ENCODE assay signal across 33 mouse cellular contexts in the genomic region with DNA sequence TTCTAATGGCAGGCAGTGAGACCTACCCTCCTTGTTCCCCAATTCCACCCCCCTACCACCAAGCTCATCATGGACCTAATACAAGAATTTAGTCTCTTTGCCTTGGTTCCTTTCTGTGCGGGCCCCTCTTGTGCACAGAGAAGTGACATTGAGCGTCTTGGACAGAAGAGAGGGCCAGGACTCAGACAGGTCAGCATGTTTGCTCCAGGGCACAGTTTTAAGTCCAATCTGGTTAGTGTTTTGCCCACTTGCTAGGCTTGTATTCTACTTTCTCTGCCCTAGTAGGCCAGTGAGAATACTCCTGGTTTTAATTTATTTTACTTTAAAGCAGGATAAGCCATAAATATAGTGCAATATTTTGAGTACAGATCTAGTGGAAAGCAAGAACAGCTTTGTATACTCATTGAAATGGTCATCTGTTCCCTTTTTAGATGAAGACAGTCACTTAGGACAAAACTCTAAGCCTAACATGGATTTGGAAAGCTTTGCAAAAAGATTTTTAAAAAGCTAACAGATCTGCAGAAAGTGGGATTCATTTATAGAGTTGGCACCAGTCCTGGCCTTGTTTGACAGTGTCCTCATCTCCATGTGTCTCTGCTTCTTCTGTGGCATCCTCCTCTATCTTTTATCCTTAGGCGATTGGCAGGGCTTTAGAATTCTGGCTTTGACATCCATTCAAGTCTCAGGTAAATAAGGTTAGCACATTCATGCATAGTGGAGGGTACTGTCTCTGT. TPM values are rescaled to one million over a fixed set of nuclear protein-coding genes. Genes with fewer than 3 reads are reported as not detected.
DNase-seq lines count a peak whose midpoint lies in the region; TF ChIP-seq lines count a peak whose summit lies in the region.
"Had no signal": no experiment of that assay in that cellular context is flagged by ENCODE, and none has a peak within 500 bp of the region (broad histone marks: within the 10 kb centered on the region; RNA-seq: fewer than 3 reads in every experiment).

No protein-coding gene starts in this region.

- DNase-seq in kidney, adult 9 months = peak; percentile 71
- DNase-seq in kidney, postnatal 10 days = no peak
- DNase-seq in left cerebral cortex, adult 2 months (ENCODE audit: extremely low spot score in 1 of 2, low spot score in 2 of 2) = no peak
- no peak for DNase-seq in left cerebral cortex, postnatal 36 days (ENCODE audit: low spot score in 2 of 2)
- peak; percentile 69 to 84 for DNase-seq in left cerebral cortex, postnatal 14 days (ENCODE audit: low spot score in 2 of 2)
- DNase-seq in right cerebral cortex, postnatal 14 days = peak; percentile 23
- DNase-seq in cerebellum, adult 2 months = no peak
- DNase-seq in thymus, adult 2 months = no peak
- DNase-seq: adrenal gland, postnatal 10 days; cerebellum, adult 8-10 months; cerebellum, postnatal 36 days; embryo, embryonic 11 days; gastrocnemius, adult 2 months; heart, postnatal 4 days; lung, embryonic 14.5 days had no signal

- no peak overlapping the region for H3K4me3 ChIP-seq in left cerebral cortex, adult 2 months
- no peak overlapping the region for H3K4me3 ChIP-seq in cerebellum, adult 2 months (replicated peaks; ENCODE audit: insufficient read depth, low read depth, low read length)
- no peak overlapping the region for H3K4me3 ChIP-seq in thymus, adult 2 months (ENCODE audit: control insufficient read depth, insufficient read depth, low read length)
- H3K4me3 ChIP-seq: embryonic facial prominence, embryonic 13.5 days; erythroblast, embryonic 14.5 days; forebrain, embryonic 12.5 days; gastrocnemius, adult 2 months; heart, embryonic 10.5 days; limb, embryonic 15.5 days; midbrain, embryonic 12.5 days had no signal

- no peaks in the 10 kb centered on the region for H3K27me3 ChIP-seq in cerebellum, adult 2 months (ENCODE audit: control insufficient read depth, insufficient read depth, low read length)
- H3K27me3 ChIP-seq in thymus, adult 2 months (ENCODE audit: control insufficient read depth, insufficient read depth, low read length) = no peaks in the 10 kb centered on the region
- H3K27me3 ChIP-seq: embryonic facial prominence, embryonic 13.5 days; forebrain, embryonic 12.5 days; limb, embryonic 15.5 days; midbrain, embryonic 12.5 days had no signal

- no peaks in the 10 kb centered on the region for H3K36me3 ChIP-seq in thymus, adult 2 months (ENCODE audit: control insufficient read depth, insufficient read depth, low read length)
- H3K36me3 ChIP-seq: embryonic facial prominence, embryonic 13.5 days; forebrain, embryonic 12.5 days; heart, embryonic 10.5 days; limb, embryonic 15.5 days; midbrain, embryonic 12.5 days had no signal

- H3K27ac ChIP-seq in left cerebral cortex, adult 2 months = peak overlapping the region; percentile 38; the same call in 1 of the 2 replicates
- no peak overlapping the region for H3K27ac ChIP-seq in cerebellum, adult 2 months (ENCODE audit: insufficient read depth, low read length)
- no peak overlapping the region for H3K27ac ChIP-seq in thymus, adult 2 months (ENCODE audit: control insufficient read depth, insufficient read depth, low read length)
- H3K27ac ChIP-seq: embryonic facial prominence, embryonic 13.5 days; forebrain, embryonic 12.5 days; gastrocnemius, adult 2 months; heart, embryonic 10.5 days; hindbrain, embryonic 14.5 days; kidney, postnatal 0 days; limb, embryonic 15.5 days; liver, embryonic 14.5 days; midbrain, embryonic 12.5 days; stomach, postnatal 0 days had no signal

- intact Hi-C loops in left cerebral cortex, adult 2 months (cut with DNase I) = loop anchor here (5.0 kb wide), 1 partner anchor 52 kb away; no protein-coding TSS in a partner anchor
- intact Hi-C loops in left cerebral cortex, postnatal 36 days (cut with DNase I) = loop anchor here (5.0 kb wide), 1 partner anchor 52 kb away; no protein-coding TSS in a partner anchor
- intact Hi-C loops in left cerebral cortex, postnatal 14 days (cut with DNase I) = loop anchor here (5.0 kb wide), 1 partner anchor 52 kb away; no protein-coding TSS in a partner anchor

- TF ChIP-seq CTCF in left cerebral cortex, adult 2 months (IDR thresholded peaks at IDR 0.05) = no peak
- TF ChIP-seq CTCF in cerebellum, adult 2 months (IDR thresholded peaks at IDR 0.05; ENCODE audit: borderline replicate concordance, insufficient read depth, low read depth, low read length) = no peak
- no peak for TF ChIP-seq CTCF in thymus, adult 2 months (IDR thresholded peaks at IDR 0.05; ENCODE audit: borderline replicate concordance, control insufficient read depth, extremely low read depth, insufficient read depth, low read length, poor library complexity)

- TF ChIP-seq POLR2A in cerebellum, adult 2 months (IDR thresholded peaks at IDR 0.05; ENCODE audit: borderline replicate concordance, insufficient read depth, low read length) = no peak
- no peak for TF ChIP-seq POLR2A in thymus, adult 2 months (IDR thresholded peaks at IDR 0.05; ENCODE audit: control insufficient read depth, extremely low read depth, insufficient read depth, low read length, poor library complexity)

- 79% methylated on average over 3 of the region's 3 CpGs for WGBS in cerebellum, adult 2 months
- WGBS in thymus, adult 2 months = 93% methylated on average over 3 of the region's 3 CpGs

- H3K4me1 ChIP-seq in cerebellum, adult 2 months (ENCODE audit: control insufficient read depth, insufficient read depth, low read length) = no peaks in the 10 kb centered on the region
- H3K4me1 ChIP-seq in thymus, adult 2 months (replicated peaks; ENCODE audit: control insufficient read depth, insufficient read depth, low read length) = no peaks in the 10 kb centered on the region
- H3K4me1 ChIP-seq: embryonic facial prominence, embryonic 13.5 days; forebrain, embryonic 12.5 days; heart, embryonic 10.5 days; limb, embryonic 15.5 days; midbrain, embryonic 12.5 days had no signal

RNA-seq across cellular contexts. Expression of a gene that starts 8.2 kb away (rescaled TPM):
- total RNA-seq in left cerebral cortex, adult 2 months (2021) = 10 to 100 TPM; 49.1 to 52.0 TPM
- 10 to 100 TPM; 38.3 to 45.8 TPM for total RNA-seq in left cerebral cortex, postnatal 36 days (2021)
- total RNA-seq in left cerebral cortex, postnatal 14 days (2021) = 10 to 100 TPM; 27.7 to 31.2 TPM
- 3.1 and 3.4 TPM in 2 replicates for polyA plus RNA-seq in cerebellum, adult 2 months (2012; rRNA removed)
- 1.2 TPM in 2 replicates for polyA plus RNA-seq in thymus, adult 2 months (2012; rRNA removed)
- total RNA-seq: MEL had no signal

RNA-seq across cellular contexts. Expression of a gene that starts 50.2 kb away (rescaled TPM):
- not detected for total RNA-seq in left cerebral cortex, adult 2 months (2021)
- total RNA-seq in left cerebral cortex, postnatal 36 days (2021) = not detected
- under 1 TPM in 1 of 2 experiments, not detected in 1; 0.36 TPM for total RNA-seq in left cerebral cortex, postnatal 14 days (2021)
- 0.11 and 0.21 TPM in 2 replicates for polyA plus RNA-seq in cerebellum, adult 2 months (2012; rRNA removed)
- 0.13 TPM in 1 of 2 replicates, not detected in the other for polyA plus RNA-seq in thymus, adult 2 months (2012; rRNA removed)
- total RNA-seq: adrenal gland, postnatal 10 days; gastrocnemius, adult 2 months; heart, postnatal 4 days; megakaryocyte, adult 5-6 weeks; MEL; monocyte, adult 5-6 weeks; neutrophil, adult 5-6 weeks had no signal
- polyA plus RNA-seq: C2C12; embryonic facial prominence, embryonic 13.5 days; erythroblast, embryonic 14.5 days; forebrain, embryonic 12.5 days; gonadal fat pad, adult 2 months; heart, embryonic 10.5 days; heart, embryonic 16.5 days; inflammation-experienced regulatory T-cells, adult 6 months; kidney, postnatal 0 days; limb, embryonic 15.5 days; liver, embryonic 14.5 days; lung, embryonic 14.5 days; midbrain, embryonic 12.5 days; stomach, postnatal 0 days had no signal

Comparison
In these comparisons a context has a peak if more than half of its experiments do, and no peak if none do; other contexts are left out.
1. DNase-seq: peak in kidney, adult 9 months (single experiment), left cerebral cortex, postnatal 14 days (2 of 2) and right cerebral cortex, postnatal 14 days (single experiment); none in kidney, postnatal 10 days (single experiment), left cerebral cortex, adult 2 months (0 of 2), left cerebral cortex, postnatal 36 days (0 of 2), cerebellum, adult 2 months (0 of 2) and thymus, adult 2 months (single experiment).